Mouse (Mus musculus) heart, adult 9 months (tissue): ENCODE data around the gene Smndc1.
A peak's percentile ranks its signal among the peaks of the same experiment; 100 is the strongest.

Experiments used
- DNase-seq, 2 experiments: peaks; one replicate each; pipeline ENCODE4 v3.0.0; 2022; ENCODE audit warnings: low spot score in 2 of 2

Gene Smndc1

DNA sequence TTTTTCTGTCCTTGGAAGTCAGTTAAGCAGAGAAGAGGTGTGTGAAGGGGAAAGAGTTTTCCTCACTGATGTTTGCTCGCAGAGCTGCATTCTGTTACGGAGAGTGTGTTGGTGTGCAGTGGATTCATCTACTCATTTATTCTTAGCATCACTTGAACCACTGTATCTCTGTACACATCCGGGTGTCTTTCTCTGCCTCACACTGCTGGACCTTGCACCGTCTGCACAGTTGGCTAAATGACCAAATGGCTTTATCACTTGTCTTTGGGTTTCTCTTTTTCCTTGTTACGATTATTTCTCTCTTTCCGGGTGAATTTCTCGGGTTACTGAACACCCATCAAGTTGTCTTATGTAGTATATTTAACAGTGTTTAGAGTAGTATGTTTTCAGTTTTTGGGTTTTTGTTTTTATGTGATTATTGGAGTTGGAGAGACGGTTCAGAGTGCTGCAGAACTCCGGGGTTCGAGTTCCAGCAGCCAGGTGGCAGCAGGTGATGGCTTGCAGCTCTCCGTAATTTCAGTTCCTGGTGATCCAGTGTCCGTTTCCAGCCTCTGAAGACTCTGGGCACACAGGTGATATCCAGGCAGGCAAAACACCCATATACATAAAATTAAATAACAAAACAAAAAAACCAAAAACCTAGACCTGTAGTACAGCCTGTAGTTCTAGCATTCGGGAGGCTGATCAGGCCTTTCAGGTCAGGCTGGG is 47.0 kb downstream of the Smndc1 start:
- DNase-seq = no peak

DNA sequence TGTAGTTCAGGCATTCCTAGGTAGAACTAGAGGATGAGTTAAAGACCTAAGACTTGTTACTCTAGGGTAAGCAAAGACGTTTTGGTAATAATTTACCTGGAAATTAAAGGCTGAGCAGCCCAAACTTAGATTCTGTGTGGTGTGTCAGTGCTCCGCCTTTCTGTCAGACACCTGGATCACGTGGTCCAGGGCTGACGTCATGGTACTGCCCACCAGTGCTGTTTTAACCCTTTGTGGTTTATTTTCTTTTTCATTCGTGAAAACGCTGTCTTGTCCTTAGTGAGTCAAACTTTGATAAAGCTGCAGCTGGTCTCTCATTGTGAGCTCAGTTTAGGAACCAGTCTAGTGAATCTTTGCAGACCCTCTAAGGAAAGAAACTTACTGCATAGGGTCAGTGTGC is 50.0 kb downstream of the Smndc1 start:
- DNase-seq = no peak

DNA sequence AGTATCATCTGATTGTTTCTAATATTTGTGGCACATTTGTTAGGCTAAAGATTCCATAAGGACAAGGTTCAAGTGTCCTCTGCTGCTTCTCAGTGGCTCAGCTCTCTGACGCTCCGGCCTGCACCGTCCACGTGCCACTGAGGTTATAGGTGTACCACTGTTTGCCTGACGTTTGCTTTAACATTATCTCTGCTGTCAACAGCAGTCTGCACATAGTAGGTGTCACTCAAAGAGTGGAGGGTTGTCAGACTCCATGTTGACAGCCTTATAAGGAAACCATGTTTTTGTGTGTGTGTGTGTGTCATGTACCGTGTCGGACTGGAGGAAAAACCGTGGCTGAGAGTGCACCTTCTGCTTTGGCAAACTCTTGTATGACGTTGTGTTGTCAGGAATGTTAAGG is 55.1 kb downstream of the Smndc1 start:
- DNase-seq = no peak

DNA sequence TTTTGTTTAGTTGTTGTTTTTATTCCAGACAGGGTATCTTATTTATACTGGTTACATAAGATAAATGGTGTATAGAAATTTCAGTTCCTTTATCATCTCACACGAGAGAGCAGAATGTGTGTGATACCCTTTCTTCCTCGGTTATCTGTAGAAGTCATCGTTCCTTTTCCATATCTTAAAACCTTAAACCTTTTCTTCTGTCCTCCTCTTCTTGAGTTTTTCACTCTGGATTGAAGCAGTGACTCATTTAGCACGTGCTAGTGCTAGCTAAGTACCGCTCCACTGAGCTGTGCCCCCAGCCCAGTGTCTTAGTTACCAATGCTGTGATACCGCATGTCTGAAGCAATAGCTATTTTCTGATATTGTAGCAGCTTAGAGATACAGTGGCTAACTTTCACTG is 56.6 kb downstream of the Smndc1 start:
- no peak for DNase-seq

DNA sequence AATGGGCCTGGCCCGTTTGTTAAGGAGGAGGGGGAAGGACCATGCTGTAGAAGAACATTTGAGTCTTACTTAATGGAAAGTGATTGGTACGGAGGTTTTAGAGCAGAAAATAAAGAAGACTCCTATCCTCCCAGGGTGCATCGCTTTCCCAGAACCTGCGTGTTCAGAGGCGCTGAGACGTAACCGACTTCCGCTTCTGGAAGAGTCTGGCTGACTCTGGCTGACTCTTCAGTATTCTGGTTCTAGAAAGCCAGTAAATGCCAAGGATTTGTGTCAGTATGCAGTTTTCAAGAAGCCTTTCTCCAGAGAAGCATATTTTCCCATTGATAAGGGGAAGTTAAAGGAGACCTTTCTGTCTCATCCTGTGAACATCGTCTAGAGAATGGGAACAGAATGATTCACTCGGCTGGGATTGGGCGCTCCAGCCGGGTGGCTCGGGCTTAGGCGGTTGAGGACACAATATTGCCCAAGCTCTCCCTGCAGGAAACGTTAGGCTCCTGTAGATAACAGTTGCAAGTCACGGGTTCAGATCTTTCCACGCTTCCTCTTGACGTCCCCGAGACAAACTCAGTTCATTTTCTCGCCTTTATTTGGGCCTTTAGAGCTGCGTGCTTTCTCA is 58.4 kb downstream of the Smndc1 start:
- no peak for DNase-seq

DNA sequence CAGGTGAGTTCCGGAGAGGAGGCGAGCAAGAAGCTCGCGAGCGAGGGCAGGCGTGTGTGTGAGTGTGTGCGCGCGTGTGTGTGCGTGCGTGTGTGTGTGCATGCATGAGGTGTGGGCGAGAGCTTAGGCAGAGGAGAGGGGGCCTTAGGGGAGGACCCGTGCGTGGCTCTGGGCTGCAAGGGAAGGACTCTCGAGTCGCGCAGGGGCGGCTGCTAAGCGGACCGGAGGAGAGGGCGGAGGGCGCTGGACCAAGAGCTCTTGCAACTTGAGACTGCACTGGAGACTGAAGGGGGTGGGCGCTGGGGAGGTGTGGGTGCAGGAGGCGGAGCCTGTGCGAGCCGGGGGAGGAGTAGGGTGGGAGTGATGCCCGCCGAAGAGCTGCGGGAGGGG is 60.4 kb downstream of the Smndc1 start:
- peak; percentile 68 to 75 for DNase-seq
